Mouse (Mus musculus) embryonic fibroblast, embryonic 13.5 days (primary cell): Measurements from ENCODE around the gene Tmem52b.

Source experiments
- CTCF ChIP-seq: IDR thresholded peaks from 2 replicates; pipeline ENCODE4 v1.5.1; 2011; ENCODE audit warnings: mild to moderate bottlenecking, control low read depth, low read length, moderate library complexity, borderline replicate concordance; ENCODE audit not compliant: insufficient read depth
- POLR2A ChIP-seq: IDR thresholded peaks from 2 replicates; pipeline ENCODE4 v1.6.1; 2011; ENCODE audit warnings: low read depth, mild to moderate bottlenecking, control low read depth, low read length, moderate library complexity

DNA sequence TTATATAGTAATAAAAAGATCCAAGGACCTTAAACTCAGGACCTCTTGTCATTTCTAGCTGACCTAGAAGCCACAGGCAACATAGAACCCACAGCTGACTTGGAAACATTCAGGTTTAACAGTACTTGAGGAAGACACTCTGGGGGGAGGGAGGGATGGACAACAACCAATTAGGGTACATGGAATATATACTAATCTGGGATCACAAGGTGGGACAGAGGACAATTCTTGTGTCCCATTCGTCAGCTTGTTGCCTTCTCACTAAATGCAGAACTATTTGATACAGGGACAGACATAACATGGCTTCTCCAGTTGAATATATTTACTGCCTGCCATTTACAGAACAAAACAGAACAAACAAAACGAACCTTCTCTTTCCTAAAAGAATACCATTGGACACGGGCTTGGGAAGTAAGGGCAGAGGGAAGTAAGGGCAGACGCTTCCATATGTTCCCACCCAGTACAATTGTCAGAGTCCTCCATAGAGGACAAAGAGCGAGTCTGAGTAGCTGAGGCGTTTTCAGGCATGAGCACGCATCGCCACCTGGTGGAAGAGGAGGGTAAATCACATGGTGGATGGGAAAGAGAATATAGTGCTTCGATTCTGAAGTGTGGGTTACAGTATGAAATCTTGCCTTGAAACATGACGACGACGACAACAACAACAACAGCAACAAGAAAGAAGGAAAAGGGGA lies 46.7 kb downstream of the Tmem52b start:
- TF ChIP-seq POLR2A (no peak), CTCF (peak; percentile 91; the same call in 1 of the 2 replicates)
